Mouse (Mus musculus) ovary, postnatal 14 days (tissue): ENCODE measurements at regions not wholly inside any gene's neighbourhood (a gene's known extent, or its start where the extent isn't known, plus 50 kb on each side); places are given as distances from the start of the nearest gene placed in this dataset.

ENCODE experiments used
- DNase-seq: peaks from one replicate; pipeline ENCODE4 v3.0.0; 2022; ENCODE audit warnings: low spot score

DNA sequence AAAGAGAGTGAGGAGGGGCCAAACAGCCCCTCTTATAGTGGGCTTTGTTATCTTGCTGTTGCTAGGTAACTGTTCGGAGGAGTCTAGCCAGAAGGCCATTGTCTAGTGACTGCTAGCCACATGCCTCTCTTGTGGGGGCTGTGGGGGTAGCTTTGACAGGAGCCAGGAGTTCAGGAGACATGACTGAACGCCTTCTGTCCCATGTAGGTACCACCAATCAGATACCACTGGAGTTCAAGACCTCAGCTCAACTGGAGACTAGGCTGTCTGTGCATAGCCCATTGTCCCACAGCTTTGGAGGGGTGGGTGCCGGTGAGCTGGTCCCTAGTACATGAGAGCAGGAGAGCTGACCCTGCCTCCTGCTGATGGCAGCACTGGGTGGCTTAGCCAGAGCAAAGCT lies 82.4 kb upstream of the Unc93a2 start:
- DNase-seq = no peak

DNA sequence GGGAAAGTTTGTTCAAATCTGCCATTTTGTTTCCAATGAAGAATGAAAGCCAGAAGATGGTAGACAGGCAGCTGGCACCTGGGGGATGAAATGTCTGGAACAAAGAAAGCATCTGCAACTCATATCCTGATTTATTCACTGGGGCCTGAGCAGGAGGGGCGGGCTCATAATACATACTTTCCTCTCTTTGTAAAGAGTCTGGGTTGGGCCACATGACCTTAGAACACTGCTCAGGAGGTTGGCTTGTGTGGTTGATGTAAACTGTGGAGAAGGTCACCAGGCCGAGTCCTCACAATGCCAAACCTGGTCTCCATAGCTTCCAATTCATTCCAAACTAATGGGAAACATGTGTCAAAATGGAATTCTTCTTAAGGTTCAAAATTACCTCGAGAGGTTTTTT lies 79.6 kb upstream of the Unc93a2 start:
- DNase-seq = no peak

DNA sequence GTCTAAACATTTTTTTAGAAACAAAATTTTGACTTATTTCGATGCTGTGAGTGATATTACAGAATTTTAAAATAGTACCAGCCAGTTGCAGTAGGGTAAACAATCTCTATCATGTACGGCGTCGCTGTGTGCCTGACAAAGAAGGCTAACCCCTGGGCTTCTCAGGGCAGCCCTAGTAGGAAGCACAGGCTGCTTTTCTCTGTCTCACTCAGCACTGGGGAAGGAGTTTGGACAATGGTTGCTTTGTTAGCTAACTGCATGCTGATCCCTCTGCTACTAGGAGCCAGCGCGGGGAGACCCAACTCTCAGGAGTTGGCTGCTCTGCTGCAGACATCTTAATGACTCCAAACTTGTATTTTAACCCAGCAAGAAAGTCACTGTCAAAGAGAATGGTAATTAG lies 75.9 kb upstream of the Unc93a2 start:
- DNase-seq = no peak

DNA sequence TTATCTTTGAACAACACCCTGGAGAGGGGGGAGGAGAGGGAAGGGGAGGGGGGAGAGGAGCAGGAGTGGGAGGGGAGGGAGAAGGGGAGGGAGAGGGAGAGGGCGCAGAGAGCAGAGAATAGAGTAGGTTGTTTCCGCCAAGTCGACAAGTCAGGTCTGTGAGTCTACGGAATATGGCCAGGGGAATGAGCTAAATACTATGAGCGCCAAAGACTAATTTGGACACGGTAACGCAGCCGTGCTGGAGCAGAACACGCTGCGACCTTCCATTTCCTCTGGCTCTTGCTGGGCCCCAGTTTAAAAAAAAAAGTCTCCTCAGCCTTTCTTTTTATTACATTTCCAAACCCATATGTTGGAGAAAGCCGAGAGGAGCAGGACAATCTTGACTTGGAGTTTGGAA lies 71.7 kb upstream of the Unc93a2 start:
- DNase-seq = no peak

DNA sequence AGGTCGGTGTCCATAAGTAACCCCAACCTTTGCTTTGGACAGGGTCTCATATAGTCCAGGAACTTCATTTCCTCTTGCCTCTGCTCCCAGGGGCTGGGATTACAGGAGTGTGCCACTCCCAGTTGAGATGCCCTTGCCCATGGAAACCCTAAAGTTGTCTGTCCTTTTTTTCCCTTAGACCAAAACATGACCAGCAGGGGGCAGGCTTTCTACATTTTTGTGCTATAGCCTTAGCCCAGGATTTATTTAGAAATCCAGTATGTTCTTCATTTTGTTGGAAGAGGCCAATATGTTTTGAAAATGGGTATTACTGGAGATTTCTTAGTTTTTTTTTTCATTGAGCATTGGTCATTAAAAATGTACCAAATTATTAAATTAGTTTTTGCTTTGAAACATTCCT lies 58.6 kb upstream of the Unc93a2 start:
- peak; percentile 44 for DNase-seq

DNA sequence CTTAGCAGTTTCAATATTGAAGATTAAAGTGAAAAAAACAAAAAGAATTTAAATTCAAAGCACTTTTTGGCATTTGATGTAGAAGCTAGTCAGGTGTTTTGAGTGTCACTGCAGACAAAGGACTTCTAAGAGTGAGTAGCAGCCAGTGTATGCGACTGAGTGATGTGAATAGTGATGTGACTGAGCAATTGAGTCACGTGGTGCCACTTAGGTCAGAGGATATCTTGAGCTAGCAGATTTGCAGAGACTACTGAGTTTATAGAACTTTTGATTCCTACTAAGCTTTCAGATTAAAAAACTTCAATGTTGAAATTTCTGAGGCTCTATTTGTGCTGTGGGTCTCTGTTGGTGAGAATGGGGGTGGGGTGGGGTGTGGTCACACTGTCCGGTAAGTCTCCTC lies 49.8 kb upstream of the Unc93a2 start:
- DNase-seq = no peak
